Mouse (Mus musculus): ENCODE data around the gene Ccdc78. TPM values are rescaled to one million over a fixed set of nuclear protein-coding genes. Genes with fewer than 3 reads are reported as not detected.

Ccdc78 gene
- polyA plus RNA-seq, 1 experiment from 2014 or later = 0.09 TPM

DNA sequence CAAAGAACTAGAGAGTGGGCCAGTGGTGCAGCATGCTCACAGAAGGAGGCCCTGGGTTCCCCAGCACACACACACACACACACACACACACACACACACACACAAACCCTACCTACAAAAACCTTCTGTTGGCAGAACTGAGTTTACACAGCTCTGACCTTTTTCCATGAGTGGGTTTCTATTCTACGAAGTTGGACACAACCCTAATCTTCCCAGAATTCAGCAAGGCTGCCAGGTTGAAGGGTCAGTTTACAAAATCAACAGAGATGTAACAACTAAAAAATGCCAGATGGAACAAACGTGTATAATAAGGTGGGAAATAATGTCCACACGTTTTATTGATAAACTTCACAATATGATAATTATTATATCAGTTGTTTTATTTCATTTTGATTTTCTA is 28.7 kb upstream of the Ccdc78 start:
- Histone ChIP-seq H3K4me3 (no peak overlapping the region), H3K27me3 (no peaks in the 10 kb centered on the region), H3K36me3 (no peaks in the 10 kb centered on the region), H3K4me1 (no peaks in the 10 kb centered on the region; the same call in 1 of the 2 replicates), H3K27ac (no peak overlapping the region), H3K4me2 (no peak overlapping the region), H3K9me3 (no peaks in the 10 kb centered on the region), H3K9ac (no peak overlapping the region)
- no peak for ATAC-seq (ENCODE audit: insufficient number of reproducible peaks, low FRiP score, low TSS enrichment, low read depth)
- 55% methylated on average over 3 of the region's 3 CpGs for WGBS

DNA sequence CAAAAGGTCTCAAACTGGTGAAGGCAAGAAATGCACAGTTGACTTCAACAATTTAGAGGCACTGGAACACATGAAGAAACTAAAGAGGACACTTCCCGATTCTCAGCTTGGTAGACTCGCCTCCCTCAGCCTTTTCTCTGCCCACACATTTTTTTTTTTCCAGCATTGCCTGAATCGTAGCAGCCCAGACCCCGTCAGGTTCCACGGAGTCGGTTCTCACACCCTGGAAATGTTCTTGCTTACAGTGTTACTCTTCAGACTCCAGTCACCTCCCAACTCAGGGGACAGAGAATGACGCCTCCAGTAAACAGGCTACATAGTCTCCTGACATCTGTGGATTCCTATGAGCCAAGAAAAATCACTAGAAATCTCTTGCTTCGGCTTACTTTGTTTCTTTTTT is 26.2 kb upstream of the Ccdc78 start:
- H3K4me3 ChIP-seq = no peak overlapping the region
- H3K4me1 ChIP-seq = no peaks in the 10 kb centered on the region; the same call in 1 of the 2 replicates
- no peaks in the 10 kb centered on the region for H3K27me3 ChIP-seq
- no peaks in the 10 kb centered on the region for H3K36me3 ChIP-seq
- 73% methylated on average over 8 of the region's 8 CpGs for WGBS
- H3K9me3 ChIP-seq = no peaks in the 10 kb centered on the region
- H3K9ac ChIP-seq = no peak overlapping the region
- ATAC-seq (ENCODE audit: insufficient number of reproducible peaks, low FRiP score, low TSS enrichment, low read depth) = no peak
- no peak overlapping the region for H3K27ac ChIP-seq
- no peak overlapping the region for H3K4me2 ChIP-seq

DNA sequence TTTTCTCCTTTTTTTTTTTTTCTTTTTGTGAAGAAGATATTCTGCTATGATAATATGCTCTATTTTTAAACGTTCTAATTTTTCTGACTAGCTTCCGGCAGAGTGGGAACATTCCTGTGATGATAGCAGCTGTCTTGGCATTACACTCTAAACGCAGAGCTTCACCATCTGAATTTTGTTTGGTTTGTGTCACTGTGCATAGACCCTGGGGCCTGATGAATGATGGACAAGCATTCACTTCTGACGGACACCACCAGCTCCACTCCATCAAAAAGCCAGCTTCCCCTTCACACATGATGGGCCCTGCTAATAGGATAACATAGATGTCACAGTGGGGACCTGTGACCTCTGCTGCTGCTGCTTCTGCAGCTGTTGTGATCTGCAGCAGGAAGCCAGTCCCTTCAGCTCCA is 24.8 kb upstream of the Ccdc78 start:
- H3K9me3 ChIP-seq = no peaks in the 10 kb centered on the region
- no peak overlapping the region for H3K4me2 ChIP-seq
- no peak overlapping the region for H3K27ac ChIP-seq
- H3K4me3 ChIP-seq = no peak overlapping the region
- ATAC-seq (ENCODE audit: insufficient number of reproducible peaks, low FRiP score, low TSS enrichment, low read depth) = no peak
- 58% methylated on average over 4 of the region's 4 CpGs for WGBS
- H3K36me3 ChIP-seq = no peaks in the 10 kb centered on the region
- H3K9ac ChIP-seq = no peak overlapping the region
- no peaks in the 10 kb centered on the region for H3K4me1 ChIP-seq
- H3K27me3 ChIP-seq = no peaks in the 10 kb centered on the region

DNA sequence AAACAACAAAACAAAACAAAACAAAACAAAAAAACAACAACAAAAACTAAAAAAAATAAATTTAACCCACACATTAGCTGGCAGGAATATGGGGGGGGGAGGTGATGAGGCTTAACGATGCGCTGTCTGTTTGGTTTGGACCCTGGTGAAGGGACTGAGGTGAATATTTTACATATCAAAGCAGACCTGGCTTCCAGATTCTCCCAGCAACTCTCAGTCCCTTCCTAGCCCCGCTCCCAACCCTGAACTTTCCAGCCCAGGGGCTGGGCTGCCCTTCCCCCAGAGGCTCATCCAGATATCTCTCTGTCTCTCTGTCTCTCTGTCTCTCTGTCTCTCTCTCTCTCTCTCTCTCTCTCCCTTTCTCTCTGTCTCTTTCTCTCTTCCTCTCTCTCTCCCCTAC is 23.8 kb upstream of the Ccdc78 start:
- H3K4me2 ChIP-seq = no peak overlapping the region
- H3K9ac ChIP-seq = no peak overlapping the region
- H3K4me3 ChIP-seq = no peak overlapping the region
- no peaks in the 10 kb centered on the region for H3K4me1 ChIP-seq
- no peak for ATAC-seq (ENCODE audit: insufficient number of reproducible peaks, low FRiP score, low TSS enrichment, low read depth)
- no peaks in the 10 kb centered on the region for H3K9me3 ChIP-seq
- H3K27me3 ChIP-seq = peaks cover 1% of the 10 kb centered on the region; the same call in 1 of the 2 replicates
- no peak overlapping the region for H3K27ac ChIP-seq
- no peaks in the 10 kb centered on the region for H3K36me3 ChIP-seq
- WGBS = 45% methylated on average over 3 of the region's 3 CpGs

DNA sequence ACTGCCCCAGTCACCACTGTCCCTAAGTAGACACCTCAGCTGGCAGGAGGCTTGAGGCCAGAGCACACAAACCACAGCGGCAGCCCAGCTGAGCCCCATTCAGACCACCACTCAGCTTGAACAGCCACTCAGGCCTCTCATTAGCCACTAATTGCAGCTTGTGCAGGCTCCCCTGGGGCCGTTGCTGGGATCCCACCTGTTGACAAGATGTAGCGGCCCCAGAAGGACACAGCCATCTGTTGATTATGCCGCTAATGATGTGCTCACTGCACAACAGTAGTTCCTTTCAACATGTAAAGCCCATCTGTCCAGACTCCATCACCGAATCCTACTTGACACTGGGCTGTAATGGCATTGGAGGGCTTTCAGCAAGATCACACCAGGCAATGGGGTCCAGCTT is 20.5 kb upstream of the Ccdc78 start:
- no peak for ATAC-seq (ENCODE audit: insufficient number of reproducible peaks, low FRiP score, low TSS enrichment, low read depth)
- H3K27ac ChIP-seq = no peak overlapping the region

DNA sequence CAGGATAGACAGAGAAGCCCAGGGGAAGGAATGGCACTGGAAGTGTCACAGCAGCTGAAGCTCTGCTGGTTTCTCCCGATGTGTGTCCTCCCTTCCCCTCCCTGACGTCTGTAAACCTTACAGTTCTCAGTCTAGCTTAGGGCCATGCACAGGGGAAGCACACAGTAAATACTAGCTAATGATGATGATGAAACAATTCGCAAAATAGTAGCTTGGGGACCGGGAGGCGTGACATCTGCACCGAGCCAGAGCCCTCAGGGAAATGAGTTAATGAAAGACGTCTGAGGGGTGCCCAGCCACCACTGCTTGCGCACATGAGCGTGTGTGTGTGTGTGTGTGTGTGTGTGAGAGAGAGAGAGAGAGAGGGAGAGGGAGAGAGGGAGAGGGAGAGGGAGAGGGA is 17.0 kb upstream of the Ccdc78 start:
- Histone ChIP-seq H3K36me3 (no peaks in the 10 kb centered on the region), H3K4me1 (peaks cover 4% of the 10 kb centered on the region), H3K9me3 (no peaks in the 10 kb centered on the region), H3K27me3 (peaks cover 4% of the 10 kb centered on the region), H3K27ac (no peak overlapping the region), H3K9ac (no peak overlapping the region), H3K4me2 (no peak overlapping the region), H3K4me3 (no peak overlapping the region)
- WGBS = 29% methylated on average over 9 of the region's 9 CpGs
- ATAC-seq (ENCODE audit: insufficient number of reproducible peaks, low FRiP score, low TSS enrichment, low read depth) = no peak

More for the DNA sequence above, 20.5 kb upstream of the Ccdc78 start:
- H3K4me1 ChIP-seq = no peaks in the 10 kb centered on the region
- no peaks in the 10 kb centered on the region for H3K9me3 ChIP-seq
- peaks cover 4% of the 10 kb centered on the region; the same call in 1 of the 2 replicates for H3K27me3 ChIP-seq
- WGBS = 15% methylated on average over 5 of the region's 5 CpGs
- no peaks in the 10 kb centered on the region for H3K36me3 ChIP-seq
- H3K4me2 ChIP-seq = no peak overlapping the region
- no peak overlapping the region for H3K4me3 ChIP-seq
- no peak overlapping the region for H3K9ac ChIP-seq

DNA sequence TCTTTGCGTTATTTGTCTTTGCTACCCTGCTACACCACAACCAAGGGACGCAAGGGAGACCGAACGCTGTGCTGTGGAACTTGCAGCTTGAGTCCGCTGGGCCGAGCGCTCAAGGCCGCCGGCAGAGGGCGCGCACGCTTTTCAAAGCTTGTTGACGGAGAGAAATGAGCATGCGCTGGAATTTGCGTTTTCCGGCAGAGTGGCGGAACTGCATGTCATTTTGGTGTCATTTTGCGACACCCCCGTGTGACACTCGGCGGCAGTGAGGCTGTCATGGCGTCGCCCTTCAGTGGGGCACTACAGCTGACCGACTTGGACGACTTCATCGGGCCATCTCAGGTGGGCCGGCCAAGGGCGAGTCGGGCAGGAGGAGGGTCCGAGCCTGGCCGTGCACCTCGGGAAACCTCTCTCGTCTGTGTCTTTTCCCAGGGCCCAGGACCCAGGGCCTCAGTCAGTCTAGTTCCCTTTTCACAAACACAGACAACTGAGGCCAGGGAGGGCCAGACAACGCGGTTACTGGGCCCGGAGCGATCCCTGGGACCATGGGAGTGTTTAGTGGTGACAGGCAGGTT is 12.7 kb upstream of the Ccdc78 start, which contains the start of gene Narfl:
Narfl (plus strand) TSS at position 228 of the 572 bp plus-strand sequence.
- peaks cover 12% of the 10 kb centered on the region for H3K4me1 ChIP-seq
- no peaks in the 10 kb centered on the region for H3K9me3 ChIP-seq
- peak; percentile 72 for ATAC-seq (ENCODE audit: insufficient number of reproducible peaks, low FRiP score, low TSS enrichment, low read depth)
- WGBS = under 1% methylated on average over 37 of the region's 37 CpGs
- H3K4me3 ChIP-seq = peak within 1 kb of the TSS; percentile 74
- H3K27me3 ChIP-seq = no peaks in the 10 kb centered on the region; the same call in 1 of the 2 replicates
- peak within 1 kb of the TSS; percentile 80 for H3K9ac ChIP-seq
- peak within 1 kb of the TSS; percentile 58 for H3K4me2 ChIP-seq
- peaks cover 16% of the 10 kb centered on the region for H3K36me3 ChIP-seq
- no peak within 1 kb of the TSS for H3K27ac ChIP-seq

DNA sequence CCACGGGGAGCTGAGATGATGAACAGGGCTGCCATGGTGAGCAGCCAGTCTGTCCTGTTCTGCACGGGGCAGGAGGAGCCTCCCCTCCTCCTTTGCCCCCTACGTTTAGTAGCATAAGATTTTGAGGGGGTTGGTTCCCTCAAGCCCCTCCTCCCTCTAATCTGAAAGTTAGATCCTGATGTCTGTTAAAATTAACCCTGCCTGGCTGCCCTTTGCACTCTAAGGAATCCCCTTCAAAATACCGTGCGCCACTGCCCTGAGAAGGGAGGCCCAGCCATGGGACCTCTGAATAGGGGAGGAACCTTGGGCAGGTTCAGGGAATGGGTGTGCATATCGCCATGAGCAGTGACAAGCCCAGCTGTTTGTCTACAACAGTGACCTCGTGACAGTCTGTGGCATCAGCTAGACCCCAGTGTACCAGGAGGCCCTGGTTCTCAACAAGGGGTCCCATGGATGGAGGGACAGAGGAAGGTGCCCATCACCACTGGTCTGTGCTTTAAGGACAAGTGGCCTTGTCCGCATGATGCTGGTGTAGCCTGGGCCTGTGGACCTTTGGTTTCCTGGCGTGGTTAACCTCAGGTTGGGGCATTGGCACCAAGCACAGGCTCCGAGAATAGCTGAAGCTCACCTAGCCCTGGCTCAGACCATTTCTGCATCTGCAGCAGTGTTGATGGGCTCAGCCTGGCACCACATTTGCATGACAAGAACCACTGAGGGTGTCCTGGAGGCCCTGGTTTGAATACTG is 10.9 kb upstream of the Ccdc78 start:
- Histone ChIP-seq H3K4me2 (no peak overlapping the region), H3K9ac (no peak overlapping the region), H3K4me3 (no peak overlapping the region), H3K36me3 (peaks cover 34% of the 10 kb centered on the region), H3K27ac (no peak overlapping the region), H3K27me3 (no peaks in the 10 kb centered on the region; the same call in 1 of the 2 replicates), H3K9me3 (no peaks in the 10 kb centered on the region), H3K4me1 (peaks cover 12% of the 10 kb centered on the region)
- 80% methylated on average over 10 of the region's 10 CpGs for WGBS
- ATAC-seq (ENCODE audit: insufficient number of reproducible peaks, low FRiP score, low TSS enrichment, low read depth) = no peak

DNA sequence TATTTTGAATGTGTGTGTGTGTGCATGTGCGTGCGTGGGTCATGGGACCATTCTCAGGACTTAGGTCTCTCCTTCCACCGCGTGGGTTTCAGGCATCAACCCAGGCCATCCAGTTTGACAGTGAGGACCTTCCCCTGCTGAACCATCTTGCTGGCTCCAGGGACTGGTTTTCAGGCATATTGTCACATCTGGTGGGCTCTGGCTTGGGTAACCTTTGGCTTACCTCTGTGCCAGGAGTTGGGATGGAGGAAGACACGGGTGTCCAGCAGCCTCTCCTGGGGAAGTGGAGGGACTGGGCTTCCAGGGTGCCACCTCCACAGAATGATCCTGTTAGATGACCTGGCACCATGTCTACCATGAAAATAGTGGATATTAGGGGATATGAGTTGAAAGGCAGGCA is 8.4 kb upstream of the Ccdc78 start:
- Histone ChIP-seq H3K9ac (no peak overlapping the region), H3K4me1 (peaks cover 15% of the 10 kb centered on the region), H3K4me2 (no peak overlapping the region), H3K9me3 (no peaks in the 10 kb centered on the region), H3K4me3 (no peak overlapping the region), H3K27me3 (no peaks in the 10 kb centered on the region), H3K36me3 (peaks cover 59% of the 10 kb centered on the region), H3K27ac (no peak overlapping the region)
- ATAC-seq (ENCODE audit: insufficient number of reproducible peaks, low FRiP score, low TSS enrichment, low read depth) = no peak
- 91% methylated on average over 5 of the region's 5 CpGs for WGBS

DNA sequence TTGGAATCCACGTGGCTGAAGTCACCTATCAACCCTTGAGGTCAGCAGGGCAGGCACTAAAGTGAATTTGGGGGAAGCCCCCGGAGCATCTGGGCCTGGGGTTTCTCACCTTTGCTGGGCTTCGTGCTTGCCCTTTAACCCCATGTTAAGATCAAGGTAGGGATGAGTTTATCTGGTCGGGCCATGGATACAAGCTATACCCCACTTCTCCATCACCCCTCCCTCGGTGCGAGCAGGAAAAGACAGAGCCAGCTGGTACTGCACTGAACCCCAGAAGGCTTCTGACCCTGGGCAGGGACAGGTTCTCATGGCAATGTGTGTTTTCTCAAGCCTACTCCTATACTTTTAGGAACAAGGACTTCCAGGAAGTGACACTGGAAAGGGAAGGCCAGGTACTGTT is 5.0 kb upstream of the Ccdc78 start:
- 73% methylated on average over 6 of the region's 6 CpGs for WGBS
- H3K4me1 ChIP-seq = peaks cover 29% of the 10 kb centered on the region
- H3K36me3 ChIP-seq = peaks cover 70% of the 10 kb centered on the region
- no peak overlapping the region for H3K4me3 ChIP-seq
- no peak overlapping the region for H3K9ac ChIP-seq
- no peak overlapping the region for H3K27ac ChIP-seq
- H3K4me2 ChIP-seq = no peak overlapping the region
- H3K27me3 ChIP-seq = no peaks in the 10 kb centered on the region
- no peaks in the 10 kb centered on the region for H3K9me3 ChIP-seq
- ATAC-seq (ENCODE audit: insufficient number of reproducible peaks, low FRiP score, low TSS enrichment, low read depth) = no peak

DNA sequence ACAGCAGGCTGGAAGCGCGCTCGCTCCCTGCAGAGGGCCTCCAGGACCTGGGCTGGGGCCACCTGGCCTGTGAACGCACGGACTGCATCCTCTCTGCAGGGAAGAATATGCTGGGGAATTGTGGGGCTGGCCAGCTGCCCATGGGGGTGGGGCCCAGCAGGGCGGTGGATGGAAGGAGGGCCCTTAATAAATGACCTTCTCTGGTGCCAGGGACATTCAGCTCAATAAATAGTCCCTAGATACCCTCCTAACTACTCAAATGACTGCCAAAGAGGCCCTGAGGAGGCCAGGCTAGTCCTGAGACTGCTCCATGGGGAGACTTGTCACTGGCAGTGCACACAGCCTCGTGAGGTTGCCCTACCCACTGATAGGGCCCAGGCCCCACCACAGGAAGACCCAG is 3.3 kb upstream of the Ccdc78 start:
- peaks cover 29% of the 10 kb centered on the region for H3K4me1 ChIP-seq
- no peak overlapping the region for H3K27ac ChIP-seq
- H3K4me2 ChIP-seq = no peak overlapping the region
- no peak overlapping the region for H3K9ac ChIP-seq
- no peaks in the 10 kb centered on the region for H3K27me3 ChIP-seq
- ATAC-seq (ENCODE audit: insufficient number of reproducible peaks, low FRiP score, low TSS enrichment, low read depth) = no peak
- H3K9me3 ChIP-seq = no peaks in the 10 kb centered on the region
- H3K36me3 ChIP-seq = peaks cover 65% of the 10 kb centered on the region
- no peak overlapping the region for H3K4me3 ChIP-seq
- WGBS = 79% methylated on average over 7 of the region's 7 CpGs

DNA sequence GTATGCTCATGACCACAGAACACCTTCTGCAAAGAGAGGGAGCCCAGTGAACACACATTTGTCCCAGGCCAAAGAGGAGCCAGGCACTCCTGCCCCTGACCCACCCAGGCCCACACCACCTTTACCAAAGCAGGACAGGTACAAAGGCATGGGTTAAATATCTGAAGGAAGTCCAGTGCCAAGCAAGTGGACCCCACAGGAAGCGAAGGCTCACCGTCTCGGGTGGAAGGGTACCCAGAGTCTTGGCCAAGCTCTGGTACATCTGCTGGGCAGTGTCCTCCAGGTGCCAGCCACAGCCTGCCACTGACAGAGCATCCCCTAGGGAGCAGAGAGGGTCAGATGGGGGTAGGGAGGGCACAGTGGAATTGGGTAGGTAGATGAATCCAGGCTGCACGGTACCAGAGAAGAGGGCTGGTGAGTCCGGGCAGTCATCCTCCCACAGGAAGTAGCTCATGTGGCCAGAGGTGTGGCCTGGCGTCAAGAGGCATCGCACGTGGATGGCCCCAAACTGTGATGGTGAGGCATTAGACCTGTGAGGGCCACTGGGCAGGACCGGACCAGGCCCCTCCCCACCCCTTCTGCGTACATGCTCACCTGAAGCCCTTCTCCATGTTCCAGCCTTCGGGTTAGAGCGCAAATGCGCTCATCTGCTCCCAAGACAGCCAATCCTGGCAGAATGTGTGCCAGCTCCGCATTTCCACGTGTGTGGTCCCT is 2.4 kb upstream of the Ccdc78 start:
- H3K36me3 ChIP-seq = peaks cover 62% of the 10 kb centered on the region
- no peak for ATAC-seq (ENCODE audit: insufficient number of reproducible peaks, low FRiP score, low TSS enrichment, low read depth)
- H3K9me3 ChIP-seq = no peaks in the 10 kb centered on the region
- peak overlapping the region; percentile 79 for H3K4me3 ChIP-seq
- no peak overlapping the region for H3K27ac ChIP-seq
- H3K4me1 ChIP-seq = peaks cover 29% of the 10 kb centered on the region
- H3K9ac ChIP-seq = 0 out of 2 replicates have a peak overlapping the region, but pooled peaks have one; percentile 73
- H3K4me2 ChIP-seq = peak overlapping the region; percentile 74
- 75% methylated on average over 15 of the region's 15 CpGs for WGBS
- no peaks in the 10 kb centered on the region for H3K27me3 ChIP-seq
